Mouse (Mus musculus): ENCODE data around the gene Lrrc38. TPM values are rescaled to one million over a fixed set of nuclear protein-coding genes. Genes with fewer than 3 reads are reported as not detected.
A peak's percentile ranks its signal among the peaks of the same experiment; 100 is the strongest.

The Lrrc38 gene
- total RNA-seq, 2 experiments from 2014 or later = 0.12 to 0.24 TPM

GRCm38 (mm10) chr4:143348678-143349077 lies 879 bp upstream of the Lrrc38 start:
- intact Hi-C loops (cut with DNase I) = no loop called here
- DNase-seq = no peak

- intact Hi-C loops (cut with DNase I) = no loop called here
- DNase-seq = peak in 1 of 2 experiments; percentile 4
These were observed 774 bp downstream of the Lrrc38 start for GRCm38 (mm10) chr4:143350047-143351015.

GRCm38 (mm10) chr4:143352301-143352700 lies 2.7 kb downstream of the Lrrc38 start:
- intact Hi-C loops (cut with DNase I) = no loop called here
- no peak for DNase-seq

DNA sequence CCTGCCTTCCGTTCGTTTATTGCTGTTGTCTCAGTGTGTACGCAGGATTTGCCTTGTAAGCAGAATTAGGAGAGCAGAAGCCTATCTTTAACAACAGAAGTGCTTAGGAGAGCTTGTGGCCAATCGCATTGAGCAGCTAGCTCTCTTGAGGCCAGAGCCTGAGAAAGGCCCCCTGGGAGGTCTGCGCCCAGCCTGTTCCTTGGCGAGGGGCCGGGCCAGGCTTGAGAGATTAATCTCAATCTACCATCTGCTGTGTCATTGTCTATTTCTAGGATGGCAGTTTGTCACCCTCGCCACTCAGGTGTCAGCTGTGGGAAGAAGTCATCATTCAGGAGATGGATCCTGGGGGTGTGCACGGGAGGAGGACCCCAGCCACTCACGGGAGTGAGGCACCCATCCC lies 12.0 kb downstream of the Lrrc38 start:
- intact Hi-C loops (cut with DNase I) = no loop called here
- DNase-seq = no peak

- DNase-seq = no peak
- intact Hi-C loops (cut with DNase I) = no loop called here
These were observed 17.0 kb downstream of the Lrrc38 start for GRCm38 (mm10) chr4:143366415-143367041.

DNA sequence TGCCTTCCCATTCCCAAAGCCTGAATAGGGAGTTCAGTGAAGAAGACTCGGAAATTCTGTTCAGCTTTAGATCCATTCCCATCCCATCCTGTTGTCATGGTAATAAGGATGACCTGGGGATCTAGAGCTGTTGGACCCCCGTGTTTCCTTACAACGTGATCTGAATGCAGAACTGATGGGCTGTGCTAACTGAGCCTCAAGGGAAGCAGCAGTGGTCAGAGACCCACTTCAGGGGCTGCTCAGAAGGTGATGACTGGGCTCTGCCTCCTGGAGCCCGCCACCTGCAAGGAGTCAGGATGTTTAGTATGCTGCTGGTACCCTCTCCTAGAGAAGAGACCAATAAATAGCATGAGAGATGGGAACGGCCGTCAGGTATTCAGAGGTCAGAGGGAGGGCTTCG lies 29.9 kb downstream of the Lrrc38 start:
- intact Hi-C loops (cut with DNase I) = no loop called here
- DNase-seq = no peak

- DNase-seq = no peak
- intact Hi-C loops (cut with DNase I) = loop anchor here (1.0 to 5.0 kb wide), 3 partner anchors 55 to 353 kb away; no protein-coding TSS in a partner anchor
These were observed 30.6 kb downstream of the Lrrc38 start for GRCm38 (mm10) chr4:143379931-143380715.

GRCm38 (mm10) chr4:143380716-143381004 lies 31.1 kb downstream of the Lrrc38 start:
- peak; percentile 35 to 43 for DNase-seq
- intact Hi-C loops (cut with DNase I) = loop anchor here (1.0 to 5.0 kb wide), 3 partner anchors 55 to 354 kb away; no protein-coding TSS in a partner anchor

GRCm38 (mm10) chr4:143382163-143382562 lies 32.6 kb downstream of the Lrrc38 start:
- no peak for DNase-seq
- intact Hi-C loops (cut with DNase I) = loop anchor here (5.0 kb wide), 1 partner anchor 120 kb away; no protein-coding TSS in a partner anchor

GRCm38 (mm10) chr4:143383646-143384045 lies 34.1 kb downstream of the Lrrc38 start:
- DNase-seq = no peak
- intact Hi-C loops (cut with DNase I) = loop anchor here (5.0 kb wide), 1 partner anchor 121 kb away; no protein-coding TSS in a partner anchor

DNA sequence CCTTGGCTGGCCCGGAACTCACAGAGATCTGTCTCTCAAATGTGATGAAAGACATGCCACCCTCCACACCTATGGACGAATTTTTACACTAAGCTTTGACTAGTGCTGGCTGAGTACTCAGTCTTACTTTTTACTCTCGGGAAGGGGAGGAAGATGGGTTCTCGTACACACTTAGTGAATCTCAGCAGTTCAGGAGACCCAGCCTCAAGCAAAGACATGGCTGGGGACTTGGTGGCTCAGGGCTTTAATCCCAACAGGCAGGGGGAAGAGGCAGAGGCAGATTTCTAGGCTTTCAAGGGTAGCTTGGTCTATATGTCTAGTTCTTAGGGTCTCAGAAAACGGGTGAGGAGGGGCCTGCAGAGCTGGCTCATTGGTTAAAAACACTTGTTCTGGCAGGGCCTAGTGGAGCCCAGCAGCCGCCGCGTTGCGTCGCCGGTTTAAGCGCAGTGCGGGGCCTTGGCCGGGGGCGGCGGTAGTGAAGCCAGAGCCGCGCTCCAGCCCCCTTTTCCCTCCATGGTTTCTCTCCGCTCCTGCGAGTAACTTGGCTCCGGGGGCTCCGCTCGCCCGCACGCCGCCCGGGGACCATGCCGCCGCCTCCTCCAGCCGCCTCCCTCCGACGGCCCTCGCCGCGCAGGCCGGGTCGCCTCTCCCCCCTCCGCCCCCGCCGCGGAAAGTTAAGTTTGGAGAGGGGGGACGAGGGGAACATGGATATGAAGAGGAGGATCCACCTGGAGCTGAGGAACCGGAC lies 39.6 kb downstream of the Lrrc38 start:
- intact Hi-C loops (cut with DNase I) = no loop called here
- DNase-seq = peak; percentile 50 to 62

- DNase-seq = no peak
- intact Hi-C loops (cut with DNase I) = no loop called here
These were observed 44.6 kb downstream of the Lrrc38 start, which contains the start of gene Pramel1 for GRCm38 (mm10) chr4:143394181-143394580. Gene Pramel1, plus strand, starts transcription at chr4:143394428.

GRCm38 (mm10) chr4:143411566-143412218 lies 62.1 kb downstream of the Lrrc38 start:
- intact Hi-C loops (cut with DNase I) = loop anchor here (10.0 kb wide), 1 partner anchor 247 kb away; no protein-coding TSS in a partner anchor
- DNase-seq = no peak

- peak; percentile 86 to 91 for DNase-seq
- intact Hi-C loops (cut with DNase I) = loop anchor here (10.0 kb wide), 1 partner anchor 248 kb away; no protein-coding TSS in a partner anchor
These were observed 62.9 kb downstream of the Lrrc38 start, which contains the start of gene Pramef8 for GRCm38 (mm10) chr4:143412219-143413092. Gene Pramef8, plus strand, starts transcription at chr4:143412426.

- no peak for DNase-seq
- intact Hi-C loops (cut with DNase I) = loop anchor here (10.0 kb wide), 1 partner anchor 249 kb away; no protein-coding TSS in a partner anchor
These were observed 64.1 kb downstream of the Lrrc38 start for GRCm38 (mm10) chr4:143413621-143414020.

- intact Hi-C loops (cut with DNase I) = loop anchor here (10.0 kb wide), 1 partner anchor 249 kb away; no protein-coding TSS in a partner anchor
- DNase-seq = no peak
These were observed 64.6 kb downstream of the Lrrc38 start for GRCm38 (mm10) chr4:143414121-143414520.
